Mouse (Mus musculus) intestine, embryonic 14.5 days (tissue): ENCODE data around the gene Fam186a. TPM values are rescaled to one million over a fixed set of nuclear protein-coding genes. Genes with fewer than 3 reads are reported as not detected.

Experiments used
- ATAC-seq: fragments of 200-750 bp; cut with Nextera tagmentation; replicated peaks from 2 replicates; pipeline ENCODE4 v1.8.0; 2017; ENCODE audit warnings: low read depth, moderate number of reproducible peaks, moderate TSS enrichment, moderate library complexity; ENCODE audit not compliant: low FRiP score, low TSS enrichment
- DNase-seq: peaks from one replicate; pipeline ENCODE4 v3.0.0-alpha.2; 2018; ENCODE audit warnings: low spot score
- H3K27ac ChIP-seq: fragments of 300-500 bp; sonication (generic); 2 replicates; pipeline ENCODE4 v1.5.1; 2014; ENCODE audit warnings: low read depth, mild to moderate bottlenecking, control low read depth
- H3K27me3 ChIP-seq: fragments of 300-500 bp; sonication (generic); replicated peaks from 2 replicates; pipeline ENCODE4 v1.6.1; 2014; ENCODE audit warnings: low read length, control low read depth; ENCODE audit not compliant: control insufficient read depth, insufficient read depth
- H3K36me3 ChIP-seq: fragments of 300-500 bp; sonication (generic); 2 replicates; pipeline ENCODE4 v1.6.1; 2014; ENCODE audit warnings: low read length, control low read depth; ENCODE audit not compliant: control insufficient read depth, insufficient read depth
- H3K4me1 ChIP-seq: fragments of 300-500 bp; sonication (generic); replicated peaks from 2 replicates; pipeline ENCODE4 v1.6.1; 2014; ENCODE audit warnings: low read length, control low read depth, mixed read lengths; ENCODE audit not compliant: control insufficient read depth, insufficient read depth
- H3K4me2 ChIP-seq: fragments of 300-500 bp; sonication (generic); 2 replicates; pipeline ENCODE4 v1.6.1; 2014; ENCODE audit warnings: low read length
- H3K4me3 ChIP-seq: fragments of 300-500 bp; sonication (generic); 2 replicates; pipeline ENCODE4 v1.5.1; 2014; ENCODE audit warnings: low read depth, low read length, control low read depth, mixed read lengths
- H3K9ac ChIP-seq: fragments of 300-500 bp; sonication (generic); 2 replicates; pipeline ENCODE4 v1.6.1; 2014; ENCODE audit warnings: mild to moderate bottlenecking, low read length
- H3K9me3 ChIP-seq: fragments of 300-500 bp; sonication (generic); 2 replicates; pipeline ENCODE4 v1.6.1; 2016; ENCODE audit warnings: low read length, control low read depth; ENCODE audit not compliant: control insufficient read depth
- WGBS: fragments of 180-500 bp; shearing (Covaris S2); extraction: QIAGEN DNeasy Blood & Tissue Kit; methylation state at CpG from one replicate; pipeline ENCODE4 v1.1.7; 2014; 5-methylcytosine and 5-hydroxymethylcytosine counted together
- polyA plus RNA-seq: library from polyadenylated mRNA; unstranded; fragments of >200 nt; fragmentation: Nextera tagmentation; extraction: Ambion mirVana; gene quantifications from 2 replicates; pipeline ENCODE4 v1.2.1, GENCODE M21; 2014

Fam186a gene
- polyA plus RNA-seq, 1 experiment from 2014 or later: 0.01 TPM

DNA sequence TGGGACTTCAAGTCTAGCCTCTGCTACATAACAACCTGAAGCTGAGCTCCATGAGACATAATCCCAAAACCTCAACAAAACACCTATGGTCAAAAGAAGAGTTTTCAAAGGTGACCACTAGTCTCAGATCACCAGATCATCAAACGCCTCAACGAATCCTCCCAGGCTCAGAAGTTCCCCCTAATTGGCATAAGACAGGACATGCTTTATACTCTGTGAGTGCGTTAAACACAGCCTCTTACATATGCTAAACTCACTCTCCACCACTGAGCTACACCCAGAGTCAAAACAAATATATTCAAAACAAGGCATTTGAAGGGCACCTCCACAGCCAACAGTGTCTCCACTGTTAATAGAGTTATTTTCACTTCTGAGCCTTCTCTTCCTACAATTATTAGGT lies 94.3 kb downstream of the Fam186a start:
- H3K9ac ChIP-seq: no peak overlapping the region
- peak overlapping the region; percentile 31 for H3K4me2 ChIP-seq
- H3K4me3 ChIP-seq: peak overlapping the region; percentile 10; the same call in 1 of the 2 replicates
- H3K27me3 ChIP-seq: no peaks in the 10 kb centered on the region
- H3K27ac ChIP-seq: no peak overlapping the region
- H3K36me3 ChIP-seq: no peaks in the 10 kb centered on the region
- 83% methylated on average over 3 of the region's 3 CpGs for WGBS
- DNase-seq (no peak), ATAC-seq (no peak)
- H3K9me3 ChIP-seq: no peaks in the 10 kb centered on the region
- H3K4me1 ChIP-seq: peaks cover 12% of the 10 kb centered on the region

Other genes starting within 250 kb of the Fam186a start
- 0.17 and 0.35 TPM in 2 replicates for gene Gpd1, start 249.5 kb downstream of the Fam186a start, polyA plus RNA-seq
- 190 and 206 TPM in 2 replicates for gene Cox14, start 241.4 kb downstream of the Fam186a start, polyA plus RNA-seq
- gene Cers5, start 194.2 kb downstream of the Fam186a start, polyA plus RNA-seq: 64.7 and 68.7 TPM in 2 replicates
- gene Lima1, start 91.6 kb downstream of the Fam186a start, polyA plus RNA-seq: 80.3 and 87.9 TPM in 2 replicates
- 47.3 and 49.0 TPM in 2 replicates for gene Larp4, start 3.0 kb upstream of the Fam186a start, polyA plus RNA-seq
- gene Dip2b, start 71.6 kb upstream of the Fam186a start, polyA plus RNA-seq: 15.2 and 15.5 TPM in 2 replicates